Mouse (Mus musculus): ENCODE measurements around the gene Hbs1l.

Hbs1l gene

DNA sequence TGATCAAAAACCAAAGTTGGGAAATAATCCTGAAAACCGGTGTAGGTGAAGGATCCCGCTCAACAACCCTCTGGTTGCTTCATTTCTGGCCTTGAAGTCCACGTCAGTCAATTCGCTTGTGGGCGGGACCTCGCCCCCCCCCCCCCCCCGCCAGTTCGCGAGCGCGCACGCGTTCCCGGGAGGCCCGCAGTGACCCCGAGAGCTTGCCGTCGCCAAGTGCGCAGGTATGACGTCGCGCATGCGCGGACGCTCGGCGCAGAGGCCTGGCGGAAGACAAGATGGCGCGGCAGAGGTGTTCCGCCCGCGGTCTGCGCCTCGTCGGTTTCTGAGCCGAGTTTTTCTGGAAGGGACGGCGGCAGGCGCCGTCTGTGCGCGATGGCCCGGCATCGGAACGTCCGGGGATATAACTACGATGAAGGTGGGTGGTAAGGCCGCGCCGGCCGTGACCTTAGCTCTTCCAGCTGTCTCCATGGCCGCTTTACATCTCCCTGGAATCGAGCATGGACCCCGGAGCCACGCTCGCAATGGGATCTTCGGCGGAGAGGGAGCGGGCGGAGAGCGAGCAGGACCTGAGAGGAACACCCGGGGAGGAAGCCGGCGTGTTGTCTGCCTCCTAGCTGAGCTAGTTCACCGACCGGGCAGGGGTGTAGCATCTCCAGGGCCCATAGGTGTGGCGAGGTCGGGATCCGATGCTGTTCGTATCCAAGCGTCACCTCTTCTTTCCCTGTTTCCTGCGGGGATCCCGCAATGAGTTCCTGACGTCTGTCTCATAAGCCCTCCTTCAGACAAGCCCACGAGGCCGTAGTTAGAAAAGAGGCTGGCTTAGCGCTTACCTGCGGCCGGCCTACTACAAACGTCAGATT lies at the start of gene Hbs1l:
Gene Hbs1l, plus strand, starts transcription at position 221 of the 863 bp plus-strand sequence.
- DNase-seq = peak; percentile 96

DNA sequence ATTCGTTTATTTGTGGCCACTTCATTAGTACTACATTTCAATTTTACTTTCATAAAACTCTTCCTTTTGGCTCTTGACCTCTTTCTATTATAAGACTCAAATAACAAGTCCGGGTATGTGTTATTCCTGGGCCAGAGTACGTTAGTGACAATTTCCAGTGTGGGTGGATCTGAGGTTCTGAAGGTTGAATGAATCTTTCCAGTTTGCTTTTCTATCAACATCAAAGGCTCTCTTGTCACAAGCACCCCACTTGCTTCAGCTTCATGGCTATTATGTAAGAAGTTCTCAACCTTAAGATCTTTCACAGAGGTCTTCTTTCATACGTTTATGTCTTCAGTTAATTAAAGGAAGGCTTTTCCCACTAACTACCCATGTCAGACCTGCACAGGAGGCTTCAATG lies 47.2 kb upstream of the Hbs1l start:
- no peak for DNase-seq

DNA sequence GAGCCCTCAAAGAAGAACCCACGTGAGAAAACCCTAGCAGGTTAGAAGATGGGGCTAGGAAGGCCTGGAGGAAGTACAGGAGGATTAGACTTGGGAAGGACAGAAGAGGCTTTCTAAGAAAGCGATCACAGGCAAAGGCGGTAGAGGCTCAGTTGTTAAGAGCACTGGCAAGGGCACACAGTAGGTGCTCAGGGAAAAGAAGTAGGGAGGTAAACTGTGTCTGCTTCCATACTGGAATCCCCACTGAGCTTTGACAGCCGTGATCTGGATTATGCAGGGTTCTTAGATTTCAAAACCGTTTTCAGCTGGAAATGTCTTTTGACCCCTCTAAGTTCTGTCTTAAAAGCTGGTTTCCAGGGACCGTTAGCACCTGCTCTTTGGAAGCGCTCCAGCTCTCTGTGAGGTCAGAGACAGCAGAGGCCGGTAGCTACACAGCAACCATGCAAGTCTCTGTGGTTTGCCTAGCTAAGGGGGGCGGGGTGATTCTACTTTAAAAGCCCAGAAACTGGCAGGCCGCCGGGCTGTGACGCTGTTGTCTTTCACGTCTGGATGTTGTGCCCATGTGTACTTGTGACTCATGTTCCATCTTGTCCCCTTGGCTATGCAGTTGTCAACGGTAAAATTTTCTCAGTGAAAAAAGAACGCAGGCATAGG lies 43.8 kb upstream of the Hbs1l start:
- DNase-seq = peak; percentile 18

DNA sequence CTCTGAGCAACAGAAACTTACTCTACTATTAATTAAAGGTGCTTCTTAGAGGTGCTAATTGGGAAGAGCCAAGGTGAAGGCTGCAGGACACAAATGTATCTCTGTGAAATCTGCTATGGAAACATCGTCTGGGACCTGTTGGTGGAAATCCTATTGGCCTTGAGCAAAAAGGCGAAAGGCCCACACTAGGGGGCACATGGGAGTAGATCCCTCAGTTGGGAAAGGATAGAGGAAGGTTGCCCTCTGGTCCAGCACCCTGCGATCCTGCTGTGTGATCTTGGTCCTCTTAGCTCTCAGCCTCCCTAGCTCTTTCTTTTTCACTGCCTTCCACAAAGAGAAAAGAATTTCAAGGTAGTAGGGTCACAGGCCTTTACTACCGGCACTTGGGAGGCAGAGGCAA lies 43.0 kb upstream of the Hbs1l start:
- DNase-seq = no peak

DNA sequence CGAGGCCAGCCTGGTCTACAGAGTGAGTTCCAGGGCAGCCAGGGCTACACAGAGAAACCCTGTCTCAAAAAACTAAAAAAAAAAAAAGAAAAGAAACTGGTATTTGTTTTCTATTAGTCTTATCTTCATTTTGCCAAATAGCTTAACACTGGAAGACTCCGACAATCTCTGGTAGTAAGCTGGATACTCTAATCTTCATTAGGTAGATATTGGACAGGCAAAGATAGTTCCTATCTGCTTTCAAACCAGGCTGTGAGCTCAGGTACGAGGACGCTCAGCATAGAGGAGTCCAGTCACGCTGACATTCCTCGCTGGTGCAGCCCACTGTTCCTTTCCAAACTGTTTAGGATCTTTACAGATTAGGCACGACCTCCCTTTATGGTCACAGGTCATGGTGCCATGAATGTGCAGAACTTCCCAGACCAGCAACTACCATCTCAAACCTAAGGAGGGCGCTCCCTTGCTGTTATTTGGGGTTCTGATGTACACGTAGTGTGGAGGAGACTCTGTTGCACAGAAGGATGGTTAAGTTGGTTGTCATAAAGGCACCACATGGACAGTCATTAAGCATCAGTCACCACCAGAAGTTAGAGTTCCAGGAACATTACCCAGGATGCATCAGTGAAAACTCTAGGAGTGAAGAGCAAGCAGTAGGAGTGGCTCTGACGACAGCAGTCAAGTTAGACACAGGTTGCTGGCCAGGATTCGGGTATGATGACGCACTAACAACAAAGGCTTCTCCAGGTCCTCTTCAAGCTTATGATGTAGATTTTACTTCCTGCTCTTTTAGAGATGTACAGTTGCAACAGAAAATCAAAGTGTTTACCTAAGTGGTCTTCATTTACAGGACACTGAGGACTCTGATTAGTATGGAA lies 41.3 kb upstream of the Hbs1l start:
- no peak for DNase-seq

DNA sequence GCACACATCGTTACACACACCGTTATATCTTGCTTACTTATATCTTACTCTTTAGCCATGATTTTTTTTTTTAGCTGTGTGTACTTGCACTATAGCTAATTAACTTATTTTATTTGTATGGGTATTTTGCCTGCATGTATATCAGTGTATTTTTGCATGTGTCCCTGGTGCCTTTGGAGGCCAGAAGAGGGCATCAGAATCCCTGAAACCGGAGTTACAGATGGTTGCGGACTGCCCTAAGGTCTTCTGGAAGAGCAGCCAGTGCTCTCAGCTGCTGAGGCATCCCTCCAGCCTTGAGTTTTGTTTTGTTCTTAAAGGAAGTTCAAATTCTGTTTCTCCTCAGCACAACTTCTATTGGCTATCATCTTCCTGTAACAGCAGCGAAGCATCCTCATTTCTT lies 38.5 kb upstream of the Hbs1l start:
- DNase-seq = no peak

DNA sequence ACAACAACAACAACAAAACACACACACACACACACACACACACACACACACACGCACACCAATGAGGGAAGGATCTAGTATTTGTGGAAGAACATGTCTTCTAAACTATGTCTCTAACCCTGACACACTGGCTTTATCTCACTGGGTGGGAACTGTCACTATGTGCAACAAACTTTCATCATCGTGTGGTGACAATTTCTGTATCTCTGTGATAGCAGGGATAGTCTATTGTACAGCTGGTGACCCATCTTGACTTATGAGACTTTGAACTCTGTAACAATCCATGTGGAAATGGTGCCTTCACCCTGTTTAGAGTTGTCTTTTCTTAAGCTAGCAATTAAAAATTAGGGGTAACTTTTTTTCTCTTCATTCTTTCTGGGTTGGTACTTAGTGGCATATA lies 36.1 kb upstream of the Hbs1l start:
- DNase-seq = no peak

DNA sequence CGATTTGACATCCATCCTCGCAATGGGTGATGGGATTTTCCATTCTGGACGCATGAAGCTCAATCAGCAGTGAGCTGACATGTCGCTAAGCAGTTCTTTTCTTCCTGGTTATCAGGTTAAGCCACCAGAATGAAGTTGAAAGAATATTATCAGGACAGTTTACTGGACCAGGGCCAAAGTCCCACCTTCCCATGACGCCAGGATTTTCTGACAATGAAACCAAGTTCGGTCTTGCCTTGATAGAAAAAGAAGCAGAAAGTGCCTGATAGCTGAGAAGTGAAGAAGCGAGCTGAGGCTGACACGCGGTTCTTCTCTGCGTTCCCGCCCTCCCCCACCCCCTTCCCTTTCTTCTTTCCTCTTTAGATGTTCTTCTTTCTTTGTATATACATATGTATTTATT lies 30.6 kb upstream of the Hbs1l start:
- DNase-seq = no peak

DNA sequence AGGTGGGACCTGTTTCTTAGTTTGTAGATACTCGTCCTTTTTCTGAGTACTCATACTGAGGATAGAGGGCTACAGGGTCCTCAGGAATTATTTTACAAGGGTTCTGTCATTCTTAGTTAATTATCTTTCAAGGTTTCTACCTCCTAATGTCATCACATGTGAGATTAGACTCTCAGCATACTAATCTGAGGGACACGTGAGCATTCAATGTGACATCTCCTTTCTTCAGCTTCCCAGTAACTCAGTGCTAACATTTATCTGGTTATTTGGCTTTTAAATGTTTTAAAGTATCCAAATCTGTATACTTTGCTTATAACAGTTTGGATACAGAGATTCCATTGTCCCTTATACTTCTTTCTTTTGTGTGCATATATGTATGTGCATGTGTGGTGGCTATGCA lies 28.3 kb upstream of the Hbs1l start:
- no peak for DNase-seq

DNA sequence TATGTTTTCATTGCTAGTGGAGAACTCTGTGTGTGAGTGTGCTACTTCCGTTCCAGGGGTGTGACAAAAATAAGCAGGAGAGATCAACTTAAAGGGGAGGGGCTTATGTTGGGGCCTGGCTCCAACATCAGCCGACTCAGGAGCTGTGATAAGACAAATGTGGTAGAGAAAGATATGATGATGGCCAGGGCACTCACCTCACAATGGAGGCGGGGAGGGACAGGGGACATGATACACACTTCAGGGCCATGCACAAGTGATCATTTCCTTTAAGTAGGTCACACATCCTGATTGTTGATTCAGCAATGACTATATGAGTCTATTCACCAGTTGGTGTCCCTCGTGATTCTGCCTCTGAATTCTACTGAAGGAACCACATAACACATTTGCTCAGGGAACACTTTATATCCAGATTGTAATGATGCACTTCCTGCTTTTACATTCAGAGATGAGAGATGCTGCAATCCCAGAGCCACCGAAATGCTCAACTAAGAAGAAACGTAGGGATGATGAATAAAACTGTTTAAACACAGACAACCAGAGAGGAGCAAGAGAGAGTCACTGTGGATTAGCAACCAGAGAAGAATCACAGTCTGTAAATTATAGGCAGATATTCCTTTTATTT lies 26.9 kb upstream of the Hbs1l start:
- DNase-seq = no peak

DNA sequence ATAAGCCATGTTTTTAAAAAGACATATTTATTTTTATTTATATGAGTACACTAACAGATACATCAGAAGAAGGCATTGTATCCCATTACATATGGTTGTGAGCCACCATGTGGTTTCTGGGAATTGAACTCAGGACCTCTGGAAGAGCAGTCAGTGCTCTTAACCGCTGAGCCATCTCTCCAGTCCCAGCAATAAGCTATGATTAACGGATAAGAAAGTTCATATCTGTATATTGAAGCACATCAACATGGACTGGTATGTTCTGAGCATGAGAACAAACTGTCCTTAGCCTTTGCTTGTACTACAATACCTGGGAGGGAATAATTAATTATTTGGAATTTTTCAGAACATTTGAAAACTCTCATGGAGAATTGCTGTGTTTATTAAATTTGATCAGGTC lies 25.9 kb upstream of the Hbs1l start:
- no peak for DNase-seq

DNA sequence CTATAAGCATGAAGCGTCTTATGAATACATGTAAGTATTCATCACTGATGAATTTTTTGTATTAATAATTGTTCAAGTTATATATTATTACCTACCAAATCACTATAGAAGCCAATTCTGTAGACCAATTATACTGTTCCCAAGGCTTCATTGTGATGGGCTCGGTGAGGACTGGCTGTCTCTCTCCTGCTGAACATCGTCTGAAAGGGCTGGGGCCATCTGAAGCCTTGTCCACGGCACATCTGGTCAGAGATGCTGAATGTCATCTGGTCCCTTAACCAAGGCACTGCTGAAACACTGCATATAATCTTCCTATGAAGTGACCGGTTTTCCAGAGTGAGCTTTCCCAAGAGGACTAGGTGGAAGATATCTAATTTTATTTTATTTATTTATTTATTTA lies 24.9 kb upstream of the Hbs1l start:
- DNase-seq = no peak

DNA sequence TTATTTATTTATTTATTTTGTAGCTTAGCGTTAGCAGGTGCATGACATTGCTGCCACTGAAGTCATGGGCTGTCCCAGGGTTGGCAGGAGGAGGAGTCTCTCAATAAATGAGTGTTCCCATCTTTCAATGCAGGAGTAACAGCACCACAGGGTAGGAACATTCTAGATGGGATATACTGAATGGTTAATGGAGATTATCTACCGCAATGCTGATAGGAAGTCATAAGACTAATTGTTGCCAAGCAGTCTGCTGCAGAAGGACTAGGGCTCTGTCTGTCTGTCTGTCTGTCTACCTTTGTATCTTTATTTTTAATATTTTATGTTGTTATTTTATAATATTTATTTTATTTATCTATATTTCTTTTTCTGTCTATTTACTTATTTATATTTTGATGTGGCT lies 24.5 kb upstream of the Hbs1l start:
- DNase-seq = no peak

DNA sequence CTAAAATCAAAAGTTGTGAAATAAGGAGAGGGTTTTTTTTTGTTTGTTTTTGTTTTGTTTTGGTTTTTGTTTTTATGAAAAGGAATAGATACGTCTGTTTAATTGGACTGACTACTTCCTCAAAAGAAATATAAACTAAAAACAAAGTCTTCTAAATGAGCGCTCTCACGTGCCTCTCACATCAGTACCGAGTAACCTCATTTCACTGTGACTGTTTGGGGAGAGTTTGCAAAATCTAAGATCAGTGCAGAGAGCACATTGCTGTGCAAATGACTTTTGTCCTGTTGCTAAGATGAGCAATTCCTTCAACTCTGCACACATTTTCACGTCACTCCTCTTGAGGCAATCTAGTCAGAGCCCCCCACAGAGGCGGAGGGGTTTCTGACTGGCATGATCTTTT lies 24.0 kb upstream of the Hbs1l start:
- DNase-seq = no peak

DNA sequence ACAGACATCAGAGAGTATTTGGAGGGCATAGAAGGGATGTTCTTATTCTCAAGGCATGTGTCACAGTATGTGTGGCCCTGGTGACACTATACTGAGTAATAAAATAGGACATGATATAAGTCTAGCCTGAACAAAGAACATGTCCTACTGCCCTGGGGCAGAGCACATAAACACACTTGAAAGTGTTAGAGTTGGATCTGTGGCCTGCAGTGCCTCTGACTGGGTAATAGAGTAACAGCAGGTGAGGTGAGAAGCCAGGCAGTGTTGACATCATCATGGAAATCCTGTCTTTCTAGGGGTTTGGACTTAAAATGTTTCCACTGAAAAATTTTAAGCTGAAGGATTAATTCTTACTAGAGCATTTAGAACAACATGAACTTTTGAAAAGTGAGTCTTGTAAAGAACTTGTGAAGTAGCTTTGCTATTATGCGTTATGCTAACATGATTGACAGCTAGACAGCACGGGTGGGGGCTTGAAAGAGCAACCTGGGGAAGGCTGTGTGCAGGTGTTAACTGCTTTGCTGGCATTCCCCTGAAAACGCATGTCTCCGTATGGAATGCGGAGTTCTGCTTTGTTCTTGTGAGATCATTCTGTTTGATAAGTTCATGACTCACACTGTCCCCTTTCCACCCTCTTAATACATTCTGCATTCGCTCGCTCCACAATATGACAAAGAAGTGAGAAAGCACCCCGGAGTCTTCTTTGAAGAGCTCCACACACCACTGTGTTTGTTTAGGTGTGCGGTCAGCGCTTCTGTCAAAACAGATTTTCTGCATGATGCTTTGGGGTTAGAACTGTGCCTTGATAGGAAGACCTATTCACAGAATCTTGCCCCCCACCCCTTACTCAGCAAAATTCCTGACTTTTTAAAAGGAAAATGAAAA lies 8.3 kb upstream of the Hbs1l start:
- DNase-seq = no peak

DNA sequence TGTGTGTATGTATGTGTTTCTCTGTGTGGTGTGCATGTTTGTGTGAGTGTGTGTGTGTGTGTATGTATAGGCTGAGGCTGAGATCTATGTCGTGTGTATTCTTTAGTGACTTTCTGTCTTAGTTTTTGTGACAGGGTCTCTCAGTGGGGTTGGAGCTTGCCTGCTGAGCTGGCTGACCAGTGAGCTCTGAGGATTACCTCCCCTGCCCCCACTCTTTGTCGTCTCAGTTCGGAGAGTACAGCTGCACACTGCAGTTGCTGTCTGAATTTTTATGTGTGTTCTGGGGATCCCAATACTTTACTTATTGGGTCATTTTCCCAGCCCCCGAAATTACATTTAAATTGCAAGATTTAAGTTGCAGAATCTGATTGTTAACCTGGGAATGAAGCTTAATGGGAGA lies 4.6 kb upstream of the Hbs1l start:
- no peak for DNase-seq

DNA sequence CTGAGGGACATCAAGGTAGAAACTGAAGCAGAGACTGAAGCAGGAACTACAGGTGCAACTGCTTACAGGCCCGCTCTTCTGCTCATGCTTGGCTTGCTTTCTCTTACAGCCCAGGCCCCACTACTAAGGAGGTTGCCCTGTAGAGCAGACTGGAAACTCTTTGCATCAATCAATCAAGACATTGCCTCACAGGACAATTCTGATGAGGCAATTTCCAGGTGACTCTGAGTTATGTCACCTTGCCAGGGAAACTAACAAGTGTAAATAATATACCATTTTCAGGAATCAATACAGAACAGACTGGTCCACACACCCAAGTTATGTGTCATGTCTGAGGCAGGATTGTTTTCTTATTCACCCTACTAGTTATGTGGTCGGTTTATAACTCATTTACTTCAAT lies 1.6 kb upstream of the Hbs1l start:
- DNase-seq = no peak

DNA sequence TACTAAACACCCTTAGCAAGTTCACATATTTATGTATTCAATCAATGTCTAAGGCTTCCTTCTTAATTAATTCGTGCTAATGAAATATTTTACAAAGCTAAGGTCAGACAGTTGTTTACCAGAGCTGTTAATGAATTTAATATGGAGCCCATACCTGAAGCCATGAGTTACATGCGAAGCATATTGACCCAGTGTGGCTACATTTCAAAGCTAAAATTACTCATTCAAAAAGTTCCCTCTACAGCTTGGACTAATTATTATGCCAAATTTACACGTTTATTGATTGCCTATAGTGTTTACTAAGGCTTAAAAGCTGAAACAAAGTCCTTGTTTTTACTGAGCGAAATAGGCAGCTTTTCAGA lies 401 bp upstream of the Hbs1l start:
- DNase-seq = no peak

DNA sequence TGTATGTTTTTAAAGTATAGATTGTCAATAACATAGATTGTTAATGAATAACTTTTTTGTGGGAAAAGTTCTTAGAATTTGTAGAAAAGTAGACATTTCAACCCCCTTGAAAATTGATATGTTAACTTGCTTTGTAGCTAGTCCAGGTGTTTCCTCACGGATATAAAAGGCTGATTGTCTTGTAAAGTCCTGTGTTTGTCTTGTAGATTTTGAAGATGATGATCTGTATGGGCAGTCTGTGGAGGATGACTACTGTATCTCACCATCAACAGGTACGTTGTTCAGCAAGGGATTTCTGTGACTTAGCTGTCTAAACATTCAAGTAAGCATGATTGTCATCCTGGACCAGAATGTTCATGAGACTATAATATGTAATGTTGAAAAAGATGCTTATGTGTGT lies 3.2 kb downstream of the Hbs1l start:
- DNase-seq = no peak

DNA sequence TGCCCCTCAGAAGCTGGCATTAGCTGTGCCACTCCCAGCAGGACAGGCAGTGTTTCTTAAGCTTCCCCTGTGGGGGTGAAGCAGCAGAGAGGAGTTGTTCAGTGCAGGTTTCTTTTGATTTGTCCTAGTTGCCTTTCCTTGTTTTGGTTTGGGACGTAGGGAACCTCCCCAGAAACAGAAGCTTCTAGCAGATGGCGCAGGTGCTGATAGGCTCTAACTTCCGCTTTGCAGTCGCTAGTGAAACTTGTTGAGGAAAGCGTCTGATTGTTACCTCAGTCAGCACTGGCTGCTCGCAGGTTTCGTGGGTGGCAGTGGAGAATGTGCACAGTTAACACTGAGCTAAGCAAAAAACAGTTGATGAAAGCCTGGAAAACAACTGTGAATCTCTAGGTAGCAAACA lies 6.0 kb downstream of the Hbs1l start:
- DNase-seq = no peak

DNA sequence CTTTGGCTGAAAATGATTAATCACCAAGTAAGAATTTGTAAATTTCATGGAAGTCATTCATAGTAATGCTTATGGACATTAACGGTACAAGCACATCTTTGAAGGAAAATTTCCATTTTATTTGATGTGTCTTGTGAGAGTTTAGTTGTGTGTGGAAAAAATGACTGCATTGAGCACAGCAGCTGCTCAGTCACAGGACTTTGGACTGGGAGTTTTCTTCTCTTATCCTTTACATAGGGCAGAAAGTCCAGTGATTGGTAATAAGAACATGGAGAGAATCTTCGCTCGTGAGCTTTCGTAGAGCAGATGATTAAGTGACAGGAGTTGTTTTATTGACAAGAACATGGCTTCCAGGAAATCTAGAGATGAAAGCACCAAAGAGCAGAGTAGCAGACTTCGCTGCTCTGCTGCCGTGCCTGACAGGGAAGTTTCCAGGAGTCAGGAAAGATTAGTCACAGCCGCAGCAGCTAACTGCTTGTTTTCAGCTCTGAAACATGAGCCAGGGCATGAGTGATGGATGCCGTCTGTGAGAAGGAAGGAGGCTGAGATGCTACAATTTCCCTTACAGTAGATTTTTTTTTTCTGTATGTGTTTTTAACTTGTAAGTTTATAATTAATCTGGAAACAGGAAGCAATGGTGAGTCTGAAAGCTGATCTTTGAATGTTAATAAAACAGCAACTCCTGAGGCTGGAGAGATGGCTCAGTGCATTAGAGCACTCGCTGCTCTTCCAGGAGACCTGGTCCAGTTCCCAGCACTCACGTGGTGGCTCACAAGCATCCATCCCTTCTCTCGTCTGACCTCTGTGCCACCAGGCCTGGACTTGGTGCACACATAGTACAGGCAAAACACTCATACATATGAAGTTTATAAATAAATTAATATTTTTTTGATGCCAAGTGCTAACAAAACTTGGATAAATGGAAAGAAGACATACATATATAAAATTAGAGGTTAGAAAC lies 9.2 kb downstream of the Hbs1l start:
- DNase-seq = peak; percentile 16
